Mouse (Mus musculus) liver, embryonic 16.5 days (tissue): Measurements from ENCODE around the gene Pik3ip1. TPM values are rescaled to one million over a fixed set of nuclear protein-coding genes. Genes with fewer than 3 reads are reported as not detected.
A peak's percentile ranks its signal among the peaks of the same experiment; 100 is the strongest.

Source experiments
- ATAC-seq: fragments of 200-750 bp; cut with Nextera tagmentation; 2 replicates; pipeline ENCODE4 v1.8.0; 2017; ENCODE audit warnings: low read depth, mild to moderate bottlenecking, moderate number of reproducible peaks, moderate library complexity
- H3K27ac ChIP-seq: fragments of 300-500 bp; sonication (generic); 2 replicates; pipeline ENCODE4 v1.5.1; 2014; ENCODE audit warnings: mild to moderate bottlenecking, low read length
- H3K27me3 ChIP-seq: fragments of 300-500 bp; sonication (generic); 2 replicates; pipeline ENCODE4 v1.6.1; 2014; ENCODE audit warnings: low read depth, low read length, mixed read lengths; ENCODE audit not compliant: control insufficient read depth, insufficient read depth
- H3K36me3 ChIP-seq: fragments of 300-500 bp; sonication (generic); 2 replicates; pipeline ENCODE4 v1.6.1; 2014; ENCODE audit warnings: mild to moderate bottlenecking; ENCODE audit not compliant: control insufficient read depth, insufficient read depth
- H3K4me1 ChIP-seq: fragments of 300-500 bp; sonication (generic); 2 replicates; pipeline ENCODE4 v1.6.1; 2014; ENCODE audit warnings: low read depth, low read length, mixed read lengths; ENCODE audit not compliant: control insufficient read depth
- H3K4me2 ChIP-seq: fragments of 300-500 bp; sonication (generic); 2 replicates; pipeline ENCODE4 v1.6.1; 2014; ENCODE audit warnings: low read depth, low read length, mixed read lengths
- H3K4me3 ChIP-seq: fragments of 300-500 bp; sonication (generic); 2 replicates; pipeline ENCODE4 v1.5.1; 2014; ENCODE audit warnings: low read depth, mild to moderate bottlenecking, low read length
- H3K9ac ChIP-seq: fragments of 300-500 bp; sonication (generic); 2 replicates; pipeline ENCODE4 v1.6.1; 2014; ENCODE audit warnings: low read depth, low read length
- H3K9me3 ChIP-seq: fragments of 300-500 bp; sonication (generic); replicated peaks from 2 replicates; pipeline ENCODE4 v1.6.1; 2016; ENCODE audit warnings: low read length; ENCODE audit not compliant: control insufficient read depth
- WGBS: fragments of 180-500 bp; shearing (Covaris S2); extraction: QIAGEN DNeasy Blood & Tissue Kit; methylation state at CpG from one replicate; pipeline ENCODE4 v1.1.7; 2014; ENCODE audit not compliant: insufficient replicate concordance; 5-methylcytosine and 5-hydroxymethylcytosine counted together
- polyA plus RNA-seq: library from polyadenylated mRNA; unstranded; fragments of >200 nt; fragmentation: Nextera tagmentation; extraction: Ambion mirVana; gene quantifications from 2 replicates; pipeline ENCODE4 v1.2.1, GENCODE M21; 2015

The Pik3ip1 gene
- polyA plus RNA-seq, 1 experiment from 2014 or later = 1.4 TPM

GRCm38 (mm10) chr11:3341476-3341875, 11.3 kb downstream of the Pik3ip1 start:
- 64% methylated on average over 5 of the region's 5 CpGs for WGBS
- Histone ChIP-seq H3K4me2 (no peak overlapping the region), H3K27me3 (no peaks in the 10 kb centered on the region), H3K9ac (no peak overlapping the region), H3K36me3 (no peaks in the 10 kb centered on the region), H3K4me3 (no peak overlapping the region), H3K9me3 (no peaks in the 10 kb centered on the region), H3K27ac (no peak overlapping the region), H3K4me1 (no peaks in the 10 kb centered on the region)
- no peak for ATAC-seq

GRCm38 (mm10) chr11:3344916-3345315, 14.7 kb downstream of the Pik3ip1 start:
- no peaks in the 10 kb centered on the region for H3K9me3 ChIP-seq
- ATAC-seq = no peak
- no peak overlapping the region for H3K9ac ChIP-seq
- no peak overlapping the region for H3K27ac ChIP-seq
- H3K27me3 ChIP-seq = no peaks in the 10 kb centered on the region
- no peak overlapping the region for H3K4me3 ChIP-seq
- H3K4me2 ChIP-seq = no peak overlapping the region
- whole genome bisulfite sequencing = 78% methylated on average over 3 of the region's 3 CpGs
- peaks cover 8% of the 10 kb centered on the region for H3K4me1 ChIP-seq
- no peaks in the 10 kb centered on the region for H3K36me3 ChIP-seq

GRCm38 (mm10) chr11:3346351-3346750, 16.1 kb downstream of the Pik3ip1 start:
- Histone ChIP-seq H3K27ac (no peak overlapping the region), H3K27me3 (no peaks in the 10 kb centered on the region), H3K4me1 (peaks cover 8% of the 10 kb centered on the region), H3K9me3 (no peaks in the 10 kb centered on the region), H3K4me3 (no peak overlapping the region), H3K4me2 (no peak overlapping the region), H3K9ac (no peak overlapping the region), H3K36me3 (peaks cover 5% of the 10 kb centered on the region; the same call in 1 of the 2 replicates)
- no peak for ATAC-seq
- 78% methylated on average over 7 of the region's 7 CpGs for WGBS

- Histone ChIP-seq H3K4me1 (peaks cover 8% of the 10 kb centered on the region), H3K9me3 (no peaks in the 10 kb centered on the region), H3K4me2 (no peak overlapping the region), H3K27me3 (no peaks in the 10 kb centered on the region), H3K4me3 (no peak overlapping the region), H3K27ac (no peak overlapping the region), H3K9ac (no peak overlapping the region), H3K36me3 (peaks cover 5% of the 10 kb centered on the region; the same call in 1 of the 2 replicates)
- peak; percentile 61 for ATAC-seq
- WGBS = 48% methylated on average over 12 of the region's 12 CpGs
These were observed 17.1 kb downstream of the Pik3ip1 start for GRCm38 (mm10) chr11:3347091-3347834.

- Histone ChIP-seq H3K4me3 (no peak overlapping the region), H3K27ac (no peak overlapping the region), H3K36me3 (peaks cover 5% of the 10 kb centered on the region; the same call in 1 of the 2 replicates), H3K9ac (no peak overlapping the region), H3K27me3 (no peaks in the 10 kb centered on the region), H3K4me1 (peaks cover 8% of the 10 kb centered on the region), H3K4me2 (no peak overlapping the region), H3K9me3 (no peaks in the 10 kb centered on the region)
- no peak for ATAC-seq
These were observed 17.6 kb downstream of the Pik3ip1 start for GRCm38 (mm10) chr11:3347835-3348195.

GRCm38 (mm10) chr11:3348576-3349342, 18.6 kb downstream of the Pik3ip1 start:
- no peak overlapping the region for H3K27ac ChIP-seq
- H3K4me1 ChIP-seq = peaks cover 8% of the 10 kb centered on the region
- no peaks in the 10 kb centered on the region for H3K27me3 ChIP-seq
- H3K4me3 ChIP-seq = no peak overlapping the region
- 34% methylated on average over 6 of the region's 6 CpGs for WGBS
- no peak overlapping the region for H3K4me2 ChIP-seq
- no peak overlapping the region for H3K9ac ChIP-seq
- H3K9me3 ChIP-seq = no peaks in the 10 kb centered on the region
- H3K36me3 ChIP-seq = peaks cover 5% of the 10 kb centered on the region; the same call in 1 of the 2 replicates
- no peak for ATAC-seq

GRCm38 (mm10) chr11:3349343-3349695, 19.1 kb downstream of the Pik3ip1 start:
- H3K27ac ChIP-seq = no peak overlapping the region
- H3K4me2 ChIP-seq = no peak overlapping the region
- peaks cover 5% of the 10 kb centered on the region; the same call in 1 of the 2 replicates for H3K36me3 ChIP-seq
- ATAC-seq = no peak
- H3K9ac ChIP-seq = no peak overlapping the region
- 51% methylated on average over 4 of the region's 4 CpGs for WGBS
- peaks cover 8% of the 10 kb centered on the region for H3K4me1 ChIP-seq
- H3K9me3 ChIP-seq = no peaks in the 10 kb centered on the region
- H3K4me3 ChIP-seq = no peak overlapping the region
- H3K27me3 ChIP-seq = no peaks in the 10 kb centered on the region

GRCm38 (mm10) chr11:3352131-3352530, 21.9 kb downstream of the Pik3ip1 start:
- ATAC-seq = no peak
- Histone ChIP-seq H3K4me3 (no peak overlapping the region), H3K4me1 (peaks cover 8% of the 10 kb centered on the region), H3K27me3 (no peaks in the 10 kb centered on the region), H3K9me3 (no peaks in the 10 kb centered on the region), H3K27ac (no peak overlapping the region), H3K36me3 (peaks cover 7% of the 10 kb centered on the region; the same call in 1 of the 2 replicates), H3K9ac (no peak overlapping the region), H3K4me2 (no peak overlapping the region)
- 78% methylated on average over 9 of the region's 9 CpGs for WGBS

GRCm38 (mm10) chr11:3352990-3353585, 22.9 kb downstream of the Pik3ip1 start:
- H3K4me3 ChIP-seq = no peak overlapping the region
- no peak overlapping the region for H3K9ac ChIP-seq
- no peak for ATAC-seq
- no peak overlapping the region for H3K27ac ChIP-seq
- no peaks in the 10 kb centered on the region for H3K27me3 ChIP-seq
- peaks cover 8% of the 10 kb centered on the region for H3K4me1 ChIP-seq
- WGBS = 65% methylated on average over 18 of the region's 18 CpGs
- H3K36me3 ChIP-seq = peaks cover 7% of the 10 kb centered on the region; the same call in 1 of the 2 replicates
- no peaks in the 10 kb centered on the region for H3K9me3 ChIP-seq
- H3K4me2 ChIP-seq = no peak overlapping the region
